Mouse (Mus musculus) spleen, embryonic (tissue): ENCODE results near the gene Clec16a.

Experiments
- CTCF ChIA-PET: fragments of 350-600 bp; sonication (Branson Sonifier 250); formaldehyde crosslinking; loops from one replicate; lab custom pipeline; 2022; lab: Charles Lee

Gene Clec16a

DNA sequence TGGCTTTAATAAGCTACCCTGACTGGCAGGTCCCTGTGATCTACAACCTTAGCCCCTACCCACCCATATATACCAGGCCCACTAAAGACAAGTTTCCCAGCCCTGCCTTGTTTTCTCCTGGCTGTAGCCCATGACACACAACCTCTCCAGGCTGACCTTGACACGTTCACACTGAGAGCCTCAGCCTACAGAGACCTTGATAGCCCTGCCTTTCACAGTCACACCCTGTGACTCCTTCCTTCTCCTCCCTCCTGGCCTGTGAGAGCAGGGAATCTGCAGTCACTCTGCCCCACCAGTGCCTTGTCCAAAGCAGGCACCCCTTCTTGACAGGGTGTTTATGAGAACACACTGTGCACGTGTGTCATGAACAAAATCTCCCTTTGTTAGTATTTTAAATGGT lies 128.9 kb downstream of the Clec16a start:
- CTCF ChIA-PET, result no interaction called here

DNA sequence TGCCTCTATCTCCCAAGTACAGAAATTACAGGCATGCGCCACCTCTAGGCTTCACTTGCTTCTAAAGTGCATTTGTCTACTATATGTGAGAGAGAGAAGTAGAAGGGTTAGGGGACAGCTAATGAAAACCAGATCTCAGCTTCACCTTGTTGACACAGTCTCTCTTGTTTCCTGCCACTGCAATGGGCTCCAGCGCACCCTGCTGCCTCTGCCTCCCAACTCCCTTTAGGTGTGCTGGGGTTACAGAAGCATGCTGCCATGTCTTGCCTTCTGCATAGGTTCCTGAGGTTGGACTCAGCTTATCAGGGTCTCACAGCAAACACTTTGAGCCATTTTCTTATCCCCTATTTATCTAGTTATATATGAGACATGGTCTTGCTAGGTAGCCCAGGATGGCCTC lies 129.8 kb downstream of the Clec16a start:
- CTCF ChIA-PET, result no interaction called here

DNA sequence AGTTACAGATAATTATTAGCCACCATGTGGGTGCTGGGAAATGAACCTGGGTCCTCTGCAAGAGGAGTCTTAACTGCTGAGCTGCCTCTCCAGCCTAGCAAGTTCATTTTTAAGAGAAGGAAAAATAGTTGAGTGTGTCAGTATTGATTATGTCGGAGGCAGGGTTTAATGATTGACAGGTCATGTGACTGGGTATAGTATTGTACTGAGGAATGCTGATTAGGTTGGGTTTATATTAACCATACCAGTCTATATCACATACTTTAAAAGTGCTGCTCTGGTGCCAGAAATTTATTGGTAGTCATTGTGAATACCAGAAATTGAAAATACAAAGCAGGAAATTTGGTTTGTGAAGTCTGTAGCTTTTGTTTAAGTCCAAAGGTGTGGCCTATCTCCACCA lies 130.5 kb downstream of the Clec16a start:
- CTCF ChIA-PET, result interaction anchor here (0.7 kb wide), 1 partner anchor 29 kb away, joined by 3 read pairs; no protein-coding TSS in a partner anchor

DNA sequence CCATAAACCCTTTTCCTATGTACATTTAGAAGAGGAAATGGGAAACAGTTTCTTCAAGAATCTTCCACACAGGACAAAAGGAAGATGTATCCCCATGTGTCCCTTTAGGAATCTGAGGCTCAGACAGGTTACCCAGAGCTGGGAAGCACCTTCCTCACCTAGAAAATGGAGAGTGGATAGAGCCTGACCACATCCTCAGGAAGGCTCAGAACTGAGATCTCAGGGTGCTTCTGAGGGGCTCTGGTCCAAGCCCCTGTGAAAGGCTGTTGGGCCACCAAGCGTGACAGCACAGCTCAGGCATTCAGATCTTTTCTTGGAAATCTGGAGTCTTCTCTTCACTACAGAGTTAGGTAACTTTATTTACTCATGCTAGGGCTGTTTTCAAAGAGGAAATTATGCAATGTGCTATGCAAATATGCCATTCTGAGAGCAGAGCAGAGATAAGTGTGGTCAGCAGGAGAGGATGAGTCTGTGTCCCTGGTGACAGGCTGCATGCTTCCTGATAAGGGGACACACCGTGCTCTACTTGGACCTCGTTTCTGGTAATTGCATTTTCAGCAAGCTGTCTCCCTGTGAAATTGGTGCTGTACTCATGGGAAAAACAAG lies 131.4 kb downstream of the Clec16a start:
- CTCF ChIA-PET, result interaction anchor here (0.6 kb wide), 1 partner anchor 92 kb away, joined by 3 read pairs; no protein-coding TSS in a partner anchor

DNA sequence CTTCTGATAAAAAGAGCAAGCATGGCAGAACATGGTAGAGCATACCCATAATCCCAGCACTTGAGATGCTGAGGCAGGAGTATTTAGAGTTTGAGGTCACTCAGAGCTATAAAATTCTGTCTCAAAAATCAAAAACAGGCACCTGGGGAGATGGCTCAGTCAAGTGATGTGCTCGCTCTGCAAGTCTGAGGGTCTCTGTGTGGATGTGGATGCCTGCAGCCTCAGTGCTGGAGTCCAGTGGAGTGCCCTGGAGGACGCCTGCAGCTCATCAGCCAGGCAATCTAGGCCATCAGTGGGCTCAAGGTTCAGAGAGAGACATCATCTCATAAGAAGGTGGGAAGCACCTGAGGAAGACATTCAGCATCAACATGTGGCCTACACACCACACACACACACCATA lies 137.4 kb downstream of the Clec16a start:
- CTCF ChIA-PET, result no interaction called here

DNA sequence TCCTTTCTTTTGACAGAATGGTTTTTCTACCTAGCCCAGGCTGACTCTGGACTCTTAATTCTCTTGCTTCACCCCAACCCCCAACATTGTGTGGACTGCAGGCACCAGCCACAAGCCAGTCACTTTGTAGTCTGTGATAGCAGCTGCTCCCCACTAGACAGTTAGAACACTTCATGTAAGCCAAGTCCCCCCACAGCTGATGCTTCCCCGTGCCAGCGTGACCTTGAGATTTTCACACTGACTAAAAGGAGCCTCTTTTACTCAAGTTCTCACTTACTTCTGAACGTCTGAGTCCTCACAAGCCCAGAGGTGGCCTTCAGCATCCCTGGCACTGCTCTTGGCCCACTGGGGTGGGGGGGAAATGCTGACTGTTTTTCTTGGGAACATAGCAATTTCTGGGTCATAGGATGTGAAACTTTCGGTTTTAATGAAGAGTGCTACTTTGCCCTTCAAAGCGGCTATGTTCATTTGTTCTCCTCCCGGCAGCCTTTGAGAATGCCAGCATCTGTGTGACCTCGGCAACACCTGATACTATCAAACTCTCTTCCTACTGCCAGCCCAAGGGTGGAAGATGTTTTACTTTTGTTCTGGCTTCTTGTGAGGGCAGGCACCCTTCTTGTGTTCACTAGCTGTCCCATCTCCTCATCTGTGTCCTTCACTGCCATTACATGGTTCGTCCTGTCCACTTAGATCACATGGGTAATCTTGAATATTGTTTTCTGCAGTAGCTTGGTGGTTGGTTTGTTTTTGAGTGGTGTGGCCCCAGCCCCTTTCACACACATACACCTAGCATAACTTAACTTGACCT lies 138.3 kb downstream of the Clec16a start:
- CTCF ChIA-PET, result no interaction called here

DNA sequence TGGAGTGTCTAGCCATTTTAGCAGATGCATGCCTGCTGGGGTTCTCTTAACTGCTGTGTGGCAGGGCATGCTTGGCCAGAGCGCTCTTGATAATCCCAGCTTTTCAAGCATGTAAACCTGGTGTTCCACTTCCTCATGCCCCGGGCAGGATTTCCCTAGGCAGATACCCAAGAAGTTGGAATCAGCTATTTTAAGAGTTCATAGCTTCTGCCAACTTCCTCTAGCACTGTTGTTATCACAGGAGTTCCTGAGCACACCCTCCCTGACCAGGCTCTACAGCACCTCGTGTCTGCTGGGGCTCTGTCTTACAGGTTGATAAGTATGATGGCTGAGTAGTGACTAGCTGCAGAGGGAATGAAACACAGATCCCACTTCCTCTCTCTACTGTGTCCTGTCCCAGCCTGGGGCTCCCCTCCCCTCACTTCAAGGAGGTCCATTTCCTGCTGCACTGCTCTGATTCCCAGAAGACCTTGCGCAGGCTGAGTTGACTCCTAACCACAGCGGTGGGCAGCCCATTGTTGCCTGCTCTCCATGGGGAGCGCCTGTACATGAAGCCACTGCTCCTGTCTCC lies 144.7 kb downstream of the Clec16a start:
- CTCF ChIA-PET, result no interaction called here

DNA sequence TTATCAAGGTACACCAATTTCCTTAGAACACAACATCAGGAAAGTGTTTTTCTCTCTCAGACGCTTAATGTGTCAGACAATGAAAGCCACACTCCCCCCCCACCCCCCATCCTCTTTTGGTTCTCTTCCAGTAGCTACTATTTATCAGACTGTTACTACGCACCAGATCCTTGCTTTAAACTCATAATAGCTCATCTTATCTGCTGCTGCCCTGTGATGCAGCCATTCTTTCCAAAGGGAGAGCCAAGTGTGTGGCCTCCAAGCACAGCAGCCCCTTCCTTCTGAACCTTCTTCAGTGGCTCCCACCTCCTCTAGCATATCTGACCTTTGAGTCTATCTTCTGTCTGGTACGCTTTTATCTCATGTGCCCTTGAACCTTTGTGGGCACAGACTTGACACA lies 145.3 kb downstream of the Clec16a start:
- CTCF ChIA-PET, result interaction anchor here (0.6 kb wide), 1 partner anchor 38 kb away, joined by 4 read pairs; no protein-coding TSS in a partner anchor

DNA sequence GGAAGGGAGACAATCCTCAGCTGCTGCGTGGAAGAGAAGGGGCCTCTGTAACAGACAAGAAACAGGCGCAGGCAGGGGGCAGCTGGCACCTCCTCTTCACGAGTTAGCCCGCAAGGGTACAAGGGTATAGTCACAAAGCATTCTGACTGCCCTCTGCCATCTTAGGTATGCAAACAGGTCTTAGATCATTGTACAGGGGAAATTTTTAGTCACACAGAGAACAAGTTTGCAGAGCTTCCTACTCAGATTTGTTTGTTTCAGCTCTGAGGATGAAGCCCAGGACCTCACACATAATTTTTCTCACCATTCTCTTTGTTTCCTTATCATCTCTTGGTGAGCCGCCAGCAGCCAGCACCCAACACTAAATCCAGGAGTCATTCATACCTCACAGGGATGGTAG lies 146.6 kb downstream of the Clec16a start:
- CTCF ChIA-PET, result no interaction called here

DNA sequence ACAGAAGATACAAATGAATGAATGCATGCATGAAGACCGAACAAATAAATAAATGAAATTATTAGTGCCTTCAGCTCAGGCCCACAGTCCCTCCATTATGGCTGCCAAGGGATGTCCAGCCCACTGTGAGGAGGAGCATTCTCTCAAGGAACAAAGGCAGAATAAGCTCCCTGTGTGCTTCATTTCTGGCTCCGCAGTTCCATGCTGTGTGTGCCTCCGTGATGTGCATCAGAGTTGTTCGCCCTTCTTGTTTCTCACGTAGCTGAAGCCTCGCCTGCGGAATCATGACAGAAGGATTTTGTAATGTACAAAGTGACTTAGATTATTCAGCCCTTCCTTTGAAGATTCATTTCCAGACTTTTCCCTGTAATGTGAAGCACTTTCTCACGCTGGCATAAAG lies 147.7 kb downstream of the Clec16a start:
- CTCF ChIA-PET, result no interaction called here

DNA sequence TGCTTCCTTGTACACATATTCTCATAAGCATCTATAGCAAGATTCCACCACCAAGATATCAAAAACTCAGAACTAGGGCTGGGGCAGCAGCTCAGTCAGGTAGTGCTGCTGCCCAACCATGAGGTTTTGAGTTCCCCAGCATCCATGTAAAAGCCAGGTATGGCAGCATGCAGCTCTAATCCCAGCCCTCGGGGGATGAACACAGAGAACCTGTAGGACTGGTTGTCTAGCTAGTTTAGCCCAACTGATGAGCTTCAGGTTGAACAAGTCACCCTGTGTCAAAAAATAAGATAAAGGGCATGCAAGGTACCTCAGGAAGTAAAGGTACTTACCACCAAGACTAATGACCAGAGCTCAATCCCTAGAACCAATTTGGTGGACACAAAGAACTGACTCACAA lies 148.3 kb downstream of the Clec16a start:
- CTCF ChIA-PET, result interaction anchor here (0.6 kb wide), 1 partner anchor 131 kb away, joined by 7 read pairs; no protein-coding TSS in a partner anchor

DNA sequence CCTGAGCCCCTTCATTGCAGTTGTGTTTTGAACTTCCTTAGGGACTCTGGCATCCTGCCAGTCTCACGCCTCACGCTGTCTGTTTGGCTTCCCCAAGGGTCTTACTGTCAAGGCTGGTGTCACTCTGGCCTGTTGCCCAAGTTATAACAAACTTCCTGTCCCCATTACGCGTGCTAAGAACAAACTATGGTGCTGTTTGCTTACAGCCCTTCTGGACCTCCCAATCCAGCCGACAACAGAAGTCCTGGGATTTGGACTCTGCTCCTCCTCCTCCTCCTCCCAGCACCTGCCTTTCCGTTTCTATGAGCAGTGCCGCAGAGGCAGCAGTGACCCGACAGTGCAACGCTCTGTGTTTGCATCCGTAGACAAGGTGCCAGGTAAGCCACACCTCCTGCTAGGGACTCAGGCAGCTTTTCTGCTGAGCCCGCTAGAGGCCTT lies 149.3 kb downstream of the Clec16a start:
- CTCF ChIA-PET, result no interaction called here

DNA sequence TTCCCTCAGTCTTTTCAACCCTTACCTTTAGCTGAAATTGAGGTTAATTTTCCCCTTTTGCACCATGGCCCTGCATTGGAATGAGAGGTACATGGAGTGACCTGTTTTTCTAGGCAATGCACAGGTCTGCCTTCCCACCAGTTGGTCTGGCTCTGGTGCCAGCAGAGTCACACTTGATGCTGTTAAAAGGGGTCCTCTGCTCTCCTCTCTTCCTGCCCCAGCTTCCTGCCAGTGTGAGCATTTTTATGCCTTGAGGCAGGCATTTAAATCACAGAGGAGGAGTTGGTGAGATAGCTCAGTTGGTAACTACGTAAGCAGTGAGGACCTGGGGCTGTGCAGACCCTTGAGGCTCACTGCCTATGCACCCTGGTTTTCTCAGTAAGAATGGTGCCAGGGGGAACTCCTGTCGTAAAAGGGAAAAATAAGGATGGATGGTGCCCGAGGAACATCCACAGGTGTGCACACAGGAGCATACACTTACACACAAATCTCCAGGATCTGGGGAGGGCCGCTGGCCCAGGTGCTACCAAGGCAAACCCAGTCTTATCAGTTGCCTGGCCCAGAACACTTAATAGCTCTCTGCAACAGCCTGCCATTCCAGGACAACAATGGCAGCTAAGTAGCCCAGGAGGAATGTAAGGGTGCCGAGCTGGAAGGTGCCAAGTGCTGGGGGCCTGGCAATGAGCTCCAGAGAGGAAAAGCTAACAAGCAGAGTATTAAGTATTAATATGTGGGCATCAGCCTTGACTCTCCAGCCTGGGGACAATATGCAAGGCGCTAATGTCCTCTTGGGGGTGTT lies 152.9 kb downstream of the Clec16a start:
- CTCF ChIA-PET, result no interaction called here

DNA sequence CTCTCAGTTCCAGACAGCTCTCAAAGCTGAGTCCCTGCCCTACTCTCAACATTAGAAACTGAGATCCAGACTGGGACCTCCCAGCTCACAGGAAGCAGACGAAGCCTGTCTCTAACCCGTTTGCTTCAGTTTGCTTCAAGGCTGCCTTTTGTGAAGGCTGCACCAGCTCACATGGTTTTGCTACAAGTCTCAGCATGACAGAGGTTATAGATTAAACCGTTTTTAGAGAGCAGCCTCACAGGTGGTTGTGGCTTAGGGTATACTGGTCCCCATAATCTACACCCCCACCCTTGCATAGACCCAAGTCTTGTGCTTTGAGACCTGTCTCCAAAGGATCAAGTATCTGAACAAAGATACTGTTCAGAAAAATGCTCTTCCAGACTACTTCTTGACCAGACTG lies 154.2 kb downstream of the Clec16a start:
- CTCF ChIA-PET, result no interaction called here

DNA sequence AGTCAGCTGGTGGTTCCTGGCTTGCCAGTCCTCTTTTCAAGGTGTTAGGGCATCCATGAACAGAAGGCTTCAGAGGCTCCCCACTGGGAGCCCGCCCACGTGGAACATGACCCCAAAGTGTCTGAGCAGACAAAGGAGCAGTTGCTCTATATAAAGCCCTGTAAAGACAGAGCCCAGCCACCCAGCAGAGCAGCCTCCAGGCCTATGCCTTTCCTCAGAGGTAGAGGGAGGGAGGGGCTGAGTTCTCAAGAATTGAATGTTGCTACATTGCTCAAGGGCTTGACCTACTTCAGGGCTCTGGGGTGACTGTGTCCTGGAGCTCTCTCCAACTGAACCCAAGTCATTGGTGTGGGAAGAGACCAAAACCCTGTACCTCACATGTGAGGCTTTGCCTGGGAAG lies 155.0 kb downstream of the Clec16a start:
- CTCF ChIA-PET, result no interaction called here

DNA sequence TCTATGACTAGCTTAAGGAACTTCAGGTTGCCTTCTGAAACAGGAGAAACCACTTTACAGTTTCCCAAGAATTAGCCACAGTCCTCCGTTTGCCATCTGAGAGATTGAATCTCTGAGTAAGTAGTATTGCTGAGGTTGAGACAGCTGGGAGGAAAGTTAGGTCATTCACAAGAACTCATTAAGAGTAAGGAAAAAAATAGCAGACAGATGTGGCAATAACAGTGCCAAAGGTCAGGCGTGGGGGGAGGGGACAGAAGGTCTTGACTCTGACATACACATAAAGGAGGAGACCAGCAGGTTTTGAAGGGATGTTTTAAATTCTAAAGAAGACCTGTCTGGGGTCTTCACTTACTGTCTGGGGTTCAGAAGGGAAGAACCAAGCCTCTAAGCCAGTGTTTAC lies 157.3 kb downstream of the Clec16a start:
- CTCF ChIA-PET, result interaction anchor here (0.6 kb wide), 1 partner anchor 64 kb away, joined by 5 read pairs; no protein-coding TSS in a partner anchor

DNA sequence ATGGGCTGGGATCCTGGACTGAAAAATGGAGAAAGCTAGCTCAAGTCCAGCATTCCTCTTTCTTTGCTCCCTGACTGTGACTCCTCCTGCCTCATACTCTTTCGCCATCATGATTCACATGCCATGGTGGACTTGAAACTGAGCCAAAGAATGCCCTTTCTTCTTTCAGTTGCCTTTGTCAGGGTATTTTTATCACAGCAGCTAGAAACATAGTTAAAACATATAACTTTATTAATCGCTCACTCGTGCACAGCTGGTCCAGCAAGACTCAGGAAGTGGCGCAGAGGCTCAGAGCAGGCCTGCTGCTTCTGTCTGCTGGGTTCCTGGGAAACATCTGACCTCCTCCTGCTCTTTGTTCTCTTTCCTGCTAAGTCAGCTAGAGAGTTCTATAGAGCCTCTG lies 158.8 kb downstream of the Clec16a start:
- CTCF ChIA-PET, result no interaction called here

DNA sequence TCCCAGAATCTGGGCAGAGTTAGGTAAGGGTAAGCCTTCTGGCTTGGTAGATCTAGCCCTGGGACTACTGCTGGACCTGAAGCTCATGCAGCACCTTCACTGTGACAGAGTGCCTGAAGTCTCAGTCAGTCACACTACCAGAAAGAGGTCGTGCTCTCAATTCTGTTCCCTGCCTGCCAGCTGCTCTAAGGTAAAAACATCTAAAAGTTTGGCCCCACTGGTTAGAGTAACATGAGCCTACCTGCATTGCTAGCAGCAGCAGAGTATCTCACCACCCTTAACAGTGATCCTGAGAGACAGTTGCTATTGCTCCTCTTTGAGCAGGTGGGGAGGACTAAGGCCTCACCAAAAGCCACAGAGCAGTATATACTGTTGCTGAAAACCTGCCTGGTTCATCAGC lies 160.3 kb downstream of the Clec16a start:
- CTCF ChIA-PET, result no interaction called here

DNA sequence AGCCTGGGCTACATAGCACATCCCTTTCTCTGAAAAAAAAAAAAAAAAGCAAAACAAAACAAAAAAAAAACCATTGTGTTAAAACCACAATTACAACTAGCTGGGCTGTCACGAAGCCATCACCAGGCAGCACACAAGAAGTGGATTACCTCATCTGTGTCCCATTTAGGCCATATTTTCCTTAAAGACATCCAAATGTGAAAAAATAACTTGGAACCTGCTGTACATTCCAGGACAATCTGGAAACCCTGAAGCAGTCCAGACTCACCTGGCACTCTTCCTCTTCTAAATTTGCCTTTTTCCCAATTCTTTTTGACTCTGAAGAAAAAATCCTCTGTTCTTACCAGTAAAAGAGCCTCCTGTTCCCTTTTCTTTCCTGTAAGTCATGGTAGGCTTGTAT lies 166.4 kb downstream of the Clec16a start:
- CTCF ChIA-PET, result interaction anchor here (0.6 kb wide), 1 partner anchor 65 kb away, joined by 3 read pairs; no protein-coding TSS in a partner anchor

DNA sequence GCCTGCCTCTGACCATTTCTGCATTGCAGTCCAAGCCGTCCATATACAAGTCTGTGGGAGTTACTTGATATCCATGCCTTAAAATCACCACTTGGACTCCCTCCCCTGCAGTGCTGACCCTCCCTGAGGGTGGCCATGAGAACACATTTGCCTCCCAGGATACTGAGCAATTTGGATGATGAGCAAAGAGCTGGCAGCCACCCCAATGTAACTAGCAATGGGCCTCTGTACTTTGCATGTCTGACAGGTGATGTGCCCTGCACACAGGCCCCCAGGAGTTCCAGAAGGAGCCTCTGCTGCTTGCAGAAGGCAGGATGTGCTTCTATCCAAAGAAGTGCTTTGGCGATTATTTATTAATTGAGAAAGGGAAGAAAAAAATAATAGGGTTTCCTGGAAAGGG lies 167.9 kb downstream of the Clec16a start:
- CTCF ChIA-PET, result no interaction called here

DNA sequence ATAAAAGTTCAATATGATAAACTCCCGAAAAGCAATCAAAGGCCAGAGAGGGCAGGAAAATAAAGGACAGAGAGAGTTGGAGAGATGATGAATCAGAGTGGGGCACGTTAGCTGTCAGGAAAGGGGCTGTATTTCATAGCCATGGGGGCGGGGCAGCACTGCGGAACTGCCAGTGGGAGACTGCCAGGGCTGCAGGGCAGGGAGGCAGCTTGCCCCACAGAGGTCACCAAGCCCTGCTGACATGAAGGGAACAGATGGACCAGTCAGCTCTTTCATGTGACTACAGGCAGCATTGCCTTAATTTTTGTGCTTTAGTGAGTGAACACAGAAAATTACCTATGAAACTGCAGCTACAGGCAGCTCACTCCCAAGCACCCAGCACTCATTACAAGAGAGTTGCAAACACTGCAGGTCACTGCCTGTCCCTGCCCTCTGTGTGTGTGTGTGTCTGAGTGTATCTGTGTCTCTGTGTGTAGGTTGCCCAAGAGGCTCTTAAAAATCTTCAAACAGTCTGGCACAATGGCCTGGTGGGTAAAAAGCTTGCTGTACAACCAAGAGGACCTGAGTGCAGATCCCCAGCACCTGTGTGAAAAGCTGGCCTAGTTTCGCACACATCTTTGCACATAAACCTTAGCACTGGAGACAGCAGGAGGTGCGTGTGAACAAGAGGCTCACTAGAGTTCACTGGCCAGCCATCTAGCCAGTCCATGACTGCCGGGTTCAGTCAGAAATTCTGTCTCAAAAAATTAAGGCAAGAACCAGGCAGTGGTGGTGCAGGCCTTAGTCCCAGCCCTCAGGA lies 168.5 kb downstream of the Clec16a start:
- CTCF ChIA-PET, result no interaction called here
